Mouse (Mus musculus) spleen, adult 2 months (tissue): ENCODE results near the gene Spata32.

ENCODE experiments used
- CTCF ChIP-seq: fragments of 200-500 bp; IDR thresholded peaks from 2 replicates; pipeline ENCODE4 v1.5.1; 2011; ENCODE audit warnings: mild to moderate bottlenecking, inconsistent platforms; ENCODE audit not compliant: insufficient read depth, insufficient read length, insufficient replicate concordance; ENCODE audit errors: extremely low read depth
- POLR2A ChIP-seq: fragments of 200-500 bp; IDR thresholded peaks from 2 replicates; pipeline ENCODE4 v1.6.1; 2011; ENCODE audit warnings: low read depth, low read length, inconsistent platforms

DNA sequence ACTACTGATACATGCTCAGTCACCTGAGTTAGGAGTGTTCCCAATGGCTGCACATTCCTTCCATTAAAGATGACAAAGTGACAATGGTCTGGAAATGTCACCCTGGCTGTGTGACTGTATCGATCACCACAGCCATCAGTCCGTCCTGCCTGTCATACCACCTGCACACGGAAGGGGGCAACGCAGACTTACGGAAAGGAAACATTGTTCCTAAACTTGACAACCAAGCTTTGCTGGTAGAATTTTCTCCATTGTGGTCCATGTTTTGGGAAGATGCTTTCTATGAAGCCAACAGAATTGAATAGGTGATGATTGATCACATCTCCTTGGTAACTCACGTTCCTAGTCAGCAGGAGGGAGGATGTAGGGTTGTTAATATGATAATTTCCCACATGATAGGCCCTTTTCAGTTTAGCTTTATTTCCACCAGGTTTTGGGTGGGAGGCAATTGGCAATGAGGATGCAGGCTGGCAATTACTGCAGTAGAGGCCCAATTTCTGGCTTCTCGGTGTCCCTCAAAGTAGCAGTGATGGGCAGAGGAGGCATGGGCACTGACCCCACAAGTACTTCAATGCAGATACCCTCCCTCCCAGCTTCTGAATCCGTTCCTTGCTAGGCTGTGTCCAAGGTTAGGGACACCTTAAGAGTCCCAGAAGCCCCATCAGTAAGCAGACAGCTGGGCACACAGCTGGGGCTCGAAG, 49.4 kb downstream of the Spata32 start:
- peak; percentile 97; the same call in 1 of the 2 replicates for TF ChIP-seq CTCF
- no peak for TF ChIP-seq POLR2A
